Mouse (Mus musculus) lung, postnatal 36 days (tissue): ENCODE measurements at regions not wholly inside any gene's neighbourhood (a gene's known extent, or its start where the extent isn't known, plus 50 kb on each side); places are given as distances from the start of the nearest gene placed in this dataset.
"Not testable (repeated sequence)": the region's sequence is repeated elsewhere in the genome, so short reads cannot be mapped to it uniquely, and the experiment has no call there.

Experiments
- DNase-seq: peaks from one replicate; pipeline ENCODE4 v3.0.0; 2022; ENCODE audit warnings: mixed read lengths

GRCm38 (mm10) chr4:64432097-64432496 lies 385.3 kb upstream of the Tnc start:
- DNase-seq = no peak

DNA sequence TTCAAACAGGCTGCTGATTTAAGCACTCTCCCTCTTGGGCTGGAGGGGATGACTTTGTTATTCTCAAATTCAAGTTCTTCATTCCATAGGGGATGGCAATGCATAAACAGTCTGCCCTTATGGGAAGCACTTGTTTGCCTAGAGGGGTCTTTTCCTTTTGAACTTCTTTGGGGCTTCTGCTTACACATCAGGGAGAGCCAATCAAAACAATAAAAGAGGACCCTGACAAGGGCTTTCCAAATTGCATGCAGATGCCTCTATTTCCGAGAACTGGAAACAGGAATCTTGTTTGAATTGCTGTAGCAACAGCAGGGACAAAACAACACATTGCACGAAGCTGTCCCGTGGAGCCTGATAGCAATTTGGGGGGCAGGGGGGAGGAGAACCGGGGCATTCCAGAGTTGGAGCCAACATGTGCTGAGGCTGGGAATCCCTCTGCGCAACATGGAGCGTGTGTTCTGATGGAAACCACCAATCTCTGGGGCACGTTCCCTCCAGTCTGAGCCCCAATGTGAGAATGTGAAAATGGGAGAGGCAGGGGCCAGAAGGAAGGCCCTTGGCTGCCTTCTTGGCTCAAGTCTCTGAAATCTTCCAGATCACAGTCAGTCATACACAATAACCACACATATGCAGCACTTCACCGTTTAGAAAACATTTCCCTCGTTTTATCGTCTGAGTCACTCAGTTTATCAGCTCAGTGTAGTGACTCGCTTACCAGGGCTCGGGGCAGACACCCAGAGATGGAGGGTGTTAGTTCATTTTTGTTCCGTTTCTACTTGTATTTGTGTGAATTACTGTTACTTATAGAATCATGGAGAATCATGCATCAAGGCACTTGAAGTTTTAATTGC lies 391.2 kb upstream of the Tnc start:
- peak; percentile 1 for DNase-seq

DNA sequence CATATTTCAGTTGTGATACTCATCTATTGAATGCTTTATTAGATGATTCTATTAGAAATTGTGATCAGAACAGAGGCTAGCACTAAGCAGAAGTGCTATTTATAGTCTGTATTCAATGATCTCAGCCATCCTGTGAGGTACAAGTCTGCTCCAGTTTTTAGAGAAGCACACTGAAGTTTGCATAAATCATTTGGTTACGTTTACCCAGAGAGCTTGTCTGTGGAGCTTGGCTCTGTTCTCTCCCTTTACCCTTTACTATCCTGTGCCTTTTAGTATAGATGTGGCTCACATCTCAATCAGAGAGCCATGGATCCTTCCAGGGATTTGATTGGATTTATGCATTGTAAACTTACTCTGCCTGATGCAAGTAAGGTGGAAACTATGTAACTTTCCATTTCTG lies 404.6 kb upstream of the Tnc start:
- DNase-seq = no peak

DNA sequence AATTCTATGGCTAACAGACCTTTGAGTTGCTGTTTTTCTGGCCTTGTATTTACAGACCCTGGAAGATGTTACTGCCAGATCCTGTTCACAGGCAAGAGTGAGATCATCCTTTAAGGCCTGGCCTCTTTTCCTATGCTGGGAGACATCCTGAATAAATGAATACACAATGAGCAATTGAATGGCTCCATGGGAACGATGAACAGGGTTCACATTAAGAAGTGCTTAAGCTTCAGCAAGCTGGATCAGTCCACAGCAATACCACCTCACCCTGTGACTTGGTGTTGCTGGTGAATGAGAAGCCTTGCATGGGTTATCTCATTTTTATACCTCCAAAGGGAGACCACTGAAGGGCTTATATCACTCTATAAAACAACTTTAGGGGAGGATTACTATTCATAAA lies 405.1 kb upstream of the Tnc start:
- DNase-seq = no peak

GRCm38 (mm10) chr4:64492260-64492962 lies 445.6 kb upstream of the Tnc start:
- no peak for DNase-seq

GRCm38 (mm10) chr4:64497759-64498158 lies 450.9 kb upstream of the Tnc start:
- not testable (repeated sequence) for DNase-seq

GRCm38 (mm10) chr4:64500635-64501395 lies 454.0 kb upstream of the Tnc start:
- DNase-seq = peak; percentile 6

DNA sequence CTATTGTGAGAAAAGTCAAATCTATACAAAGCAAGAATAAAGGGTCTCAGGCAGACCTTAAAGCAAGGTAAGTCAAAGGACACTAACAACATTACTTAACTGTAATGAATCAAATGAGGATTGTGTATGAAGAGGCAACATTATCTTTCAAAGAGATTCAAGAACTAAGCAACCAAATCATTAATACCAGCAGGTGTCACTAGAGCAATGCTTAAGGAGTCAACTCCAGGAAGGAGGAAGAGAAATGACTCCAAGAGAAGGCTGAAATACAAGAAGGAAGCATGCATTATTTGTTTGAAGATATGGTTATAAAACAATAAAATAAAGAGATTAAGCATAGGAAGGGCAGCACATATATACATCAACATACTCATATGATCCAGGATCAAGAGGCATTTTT lies 475.1 kb upstream of the Tnc start:
- peak; percentile 20 for DNase-seq

- DNase-seq = peak; percentile 30
Observed at GRCm38 (mm10) chr4:64527724-64528332, 481.0 kb upstream of the Tnc start.

DNA sequence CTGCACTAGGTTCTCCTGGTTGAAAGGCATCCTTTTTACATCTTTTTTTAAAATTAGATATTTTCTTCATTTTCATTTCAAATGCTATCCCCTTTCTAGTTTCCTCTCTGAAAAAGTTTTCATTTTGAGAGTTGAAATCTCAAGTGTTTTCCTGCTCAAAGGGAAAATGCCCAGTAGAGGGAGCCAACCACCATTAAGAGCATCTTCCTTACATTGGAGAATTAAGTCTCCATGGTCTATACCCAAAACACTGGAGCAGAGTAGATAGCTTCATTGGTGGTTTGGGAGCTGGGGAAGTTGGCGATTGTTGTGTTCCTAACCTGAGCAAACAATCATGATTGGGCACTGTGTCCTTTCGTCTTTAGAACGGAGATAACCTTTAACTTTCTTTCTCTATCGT lies 483.8 kb upstream of the Tnc start:
- DNase-seq = peak; percentile 31

- peak; percentile 40 for DNase-seq
Observed at GRCm38 (mm10) chr4:64533019-64533418, 486.2 kb upstream of the Tnc start.

DNA sequence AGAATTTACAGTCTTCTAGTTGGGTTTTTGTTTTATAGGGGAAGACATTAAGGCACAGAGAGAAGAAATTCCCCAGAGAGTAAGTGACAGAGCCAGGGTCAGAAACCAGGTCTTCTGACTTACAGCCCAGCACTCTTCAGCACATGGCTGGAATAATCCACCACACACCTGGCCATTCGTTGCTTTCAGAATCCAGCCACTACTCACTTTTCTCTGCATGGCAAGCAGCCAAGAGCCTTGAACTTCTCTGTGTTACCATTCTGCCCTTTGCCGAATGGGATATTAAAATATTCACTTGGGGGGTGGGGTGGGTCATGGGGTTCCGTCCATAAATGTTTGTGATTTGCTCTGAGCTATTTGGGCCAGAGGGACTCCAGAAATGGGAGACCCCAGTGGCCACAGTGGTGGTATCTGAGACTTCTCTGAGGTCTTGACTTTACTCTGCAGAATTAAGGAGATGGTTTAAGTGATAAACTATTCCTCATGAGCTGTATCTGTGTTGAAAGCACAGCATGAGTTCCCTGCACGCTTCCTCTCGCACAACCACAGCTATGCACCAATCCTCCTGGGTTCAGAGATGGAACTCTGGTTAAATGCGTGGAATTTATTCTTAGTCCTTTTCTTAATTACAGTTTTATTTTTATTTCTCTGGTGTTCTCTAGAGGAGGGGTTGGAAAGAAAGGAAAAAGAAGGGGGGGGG lies 488.9 kb upstream of the Tnc start:
- DNase-seq = no peak

DNA sequence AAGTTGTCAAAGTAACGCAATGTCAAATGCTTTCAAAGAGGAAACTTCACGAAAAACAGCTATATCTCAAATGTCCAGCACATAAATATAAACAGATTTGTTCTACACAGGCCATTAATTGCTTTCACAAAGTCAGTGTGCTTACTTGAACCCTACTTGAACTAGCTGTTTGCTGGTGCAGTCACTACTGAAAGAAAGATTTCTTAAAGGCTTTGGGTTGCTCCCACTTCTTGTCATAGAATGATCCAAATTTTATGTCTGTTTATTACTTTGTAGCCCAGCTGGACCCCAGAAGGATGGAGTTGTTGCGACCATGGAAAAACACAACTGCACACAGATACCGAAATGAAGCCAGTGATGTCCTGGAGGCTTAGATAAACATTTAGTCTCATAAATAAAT lies 491.2 kb upstream of the Tnc start:
- no peak for DNase-seq

DNA sequence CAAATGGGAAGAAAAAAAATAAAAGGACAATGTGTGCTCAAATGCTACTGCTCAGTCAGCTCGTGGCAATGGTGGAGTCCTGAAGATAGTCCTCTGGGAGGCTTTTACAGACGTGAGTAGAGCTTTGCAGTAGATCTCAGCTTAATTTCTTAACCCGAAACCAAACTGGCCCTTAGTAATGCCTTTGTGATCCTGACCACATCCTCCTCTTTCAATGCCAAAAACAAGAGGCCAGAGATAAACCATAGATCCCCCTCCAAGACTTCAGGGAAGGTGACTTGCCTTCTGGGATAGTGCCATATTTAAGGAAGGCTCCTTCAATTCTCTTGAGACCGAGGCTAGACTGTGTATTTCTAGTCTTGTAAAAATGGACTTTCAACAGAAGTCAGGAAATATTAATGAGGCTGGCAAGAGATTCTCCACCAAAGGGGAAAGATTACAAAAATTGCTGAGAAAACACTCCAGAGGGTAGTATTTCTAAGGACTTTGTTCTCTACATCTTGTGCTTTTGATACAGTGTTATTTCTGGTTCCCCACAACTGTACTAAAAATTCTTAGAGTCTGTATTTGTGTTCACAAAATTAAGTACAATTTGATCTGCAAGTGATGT lies 497.9 kb upstream of the Tnc start:
- DNase-seq = no peak

GRCm38 (mm10) chr4:64546386-64546785 lies 499.6 kb upstream of the Tnc start:
- DNase-seq = peak; percentile 20

GRCm38 (mm10) chr4:64562511-64562910 lies 515.7 kb upstream of the Tnc start:
- no peak for DNase-seq

DNA sequence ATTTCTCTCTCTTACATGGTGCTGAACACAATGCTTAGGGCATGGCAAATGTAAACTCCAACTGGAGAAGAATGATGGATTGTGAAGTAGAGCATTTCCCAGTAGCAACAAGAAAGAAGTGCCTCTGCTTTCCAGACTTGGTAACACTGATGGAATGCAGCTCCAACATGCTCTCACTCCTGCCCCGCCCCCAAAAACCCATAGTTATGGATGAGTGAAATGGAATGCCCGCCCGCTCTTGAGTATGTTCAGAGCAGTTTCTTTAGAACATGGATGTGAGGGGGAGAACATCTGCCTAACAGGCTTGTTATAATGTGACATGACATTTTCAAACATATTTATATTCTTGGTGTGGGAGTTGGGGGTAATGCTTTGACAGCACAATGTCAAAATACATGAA lies 517.2 kb upstream of the Tnc start:
- DNase-seq = no peak

GRCm38 (mm10) chr4:64570666-64571065 lies 523.9 kb upstream of the Tnc start:
- no peak for DNase-seq

GRCm38 (mm10) chr4:64575901-64576300 lies 529.1 kb upstream of the Tnc start:
- no peak for DNase-seq

- peak; percentile 75 for DNase-seq
Observed at GRCm38 (mm10) chr4:64595014-64595599, 528.9 kb upstream of the Pappa start.

- peak; percentile 12 for DNase-seq
Observed at GRCm38 (mm10) chr4:64598465-64598864, 525.5 kb upstream of the Pappa start.

DNA sequence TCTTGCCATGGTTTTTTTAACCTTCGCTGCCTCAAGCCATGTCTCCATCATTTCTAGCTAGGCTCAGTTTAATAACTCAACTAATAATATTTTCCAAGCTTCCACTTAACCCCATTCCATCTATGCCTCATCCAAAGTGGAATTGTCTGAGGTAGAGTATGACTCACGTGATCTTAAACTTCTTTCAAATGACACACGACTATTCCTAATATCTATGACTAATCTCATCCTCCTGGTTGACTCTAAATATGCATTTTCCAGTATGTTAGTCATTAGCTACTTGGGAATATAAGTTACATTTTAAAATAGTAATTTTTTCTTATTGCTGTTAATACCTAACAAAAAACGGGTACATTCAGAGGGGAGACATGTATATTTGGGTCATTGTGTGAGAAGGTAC lies 524.8 kb upstream of the Pappa start:
- DNase-seq = no peak
